Mouse (Mus musculus): Measurements from ENCODE around the gene Chp1. TPM values are rescaled to one million over a fixed set of nuclear protein-coding genes. Genes with fewer than 3 reads are reported as not detected.

Chp1 gene
- 80.5 TPM for total RNA-seq (2023)

GRCm38 (mm10) chr2:119547522-119548370 lies at the start of gene Chp1, which contains the start of gene Exd1:
Gene Chp1, plus strand, starts transcription at chr2:119547697.
Gene Exd1, minus strand, starts transcription at chr2:119547627.

GRCm38 (mm10) chr2:119618199-119618982 lies 70.9 kb downstream of the Chp1 start, which contains the start of the genes Nusap1 and Oip5:
Gene Nusap1, plus strand, starts transcription at chr2:119618298.
Gene Oip5, minus strand, starts transcription at chr2:119618469.

Other genes starting within 250 kb of the Chp1 start
- gene Dll4, start 221.9 kb upstream of the Chp1 start, total RNA-seq (2023), result 0.38 TPM
- gene Chac1, start 196.5 kb upstream of the Chp1 start, total RNA-seq (2023), result 0.35 TPM
- gene Ino80, start 70.0 kb upstream of the Chp1 start, total RNA-seq (2023), result 50.6 TPM
- gene Exd1, start 70 bp upstream of the Chp1 start, total RNA-seq (2023), result 0.09 TPM
- 1.6 TPM for gene Nusap1, start 70.6 kb downstream of the Chp1 start, total RNA-seq (2023)
- gene Oip5, start 70.8 kb downstream of the Chp1 start, total RNA-seq (2023), result 0.88 TPM
- gene Ndufaf1, start 115.1 kb downstream of the Chp1 start, total RNA-seq (2023), result 9.4 TPM
- gene Rtf1, start 127.4 kb downstream of the Chp1 start, total RNA-seq (2023), result 72.6 TPM
- gene Itpka, start 194.6 kb downstream of the Chp1 start, total RNA-seq (2023), result 0.62 TPM
- 1.9 TPM for gene Ltk, start 212.7 kb downstream of the Chp1 start, total RNA-seq (2023)
- 31.6 TPM for gene Rpap1, start 239.8 kb downstream of the Chp1 start, total RNA-seq (2023)

All from CD4-positive naive resting alpha-beta T cell, adult 76 days (primary cell).